Mouse (Mus musculus) thymus, postnatal 25 days (tissue): ENCODE measurements around the gene Zfp423.

ENCODE experiments used
- DNase-seq: peaks from one replicate; pipeline ENCODE4 v3.0.0; 2022

The Zfp423 gene

GRCm38 (mm10) chr8:87835411-87835821 is 124.0 kb downstream of the Zfp423 start:
- DNase-seq = no peak

DNA sequence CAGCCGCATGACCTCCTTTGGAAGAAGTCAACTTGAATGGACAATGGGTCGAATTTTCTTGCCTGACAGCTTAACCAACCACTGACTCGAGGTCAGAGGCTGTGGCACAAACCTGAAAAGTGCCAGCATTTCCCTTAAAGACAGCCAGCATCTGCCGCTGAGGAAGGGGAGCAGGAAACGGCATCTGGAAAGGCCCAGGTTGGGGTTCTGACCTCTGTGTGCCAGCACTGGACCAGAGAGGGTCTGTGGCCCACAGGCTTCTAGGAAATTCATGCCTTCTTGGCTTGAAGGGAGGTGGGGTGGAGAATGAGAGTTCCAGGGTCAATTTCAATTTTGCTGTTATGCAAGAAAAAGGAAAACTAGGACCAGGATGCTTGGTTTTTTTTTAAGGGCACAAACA is 124.7 kb downstream of the Zfp423 start:
- DNase-seq = no peak

DNA sequence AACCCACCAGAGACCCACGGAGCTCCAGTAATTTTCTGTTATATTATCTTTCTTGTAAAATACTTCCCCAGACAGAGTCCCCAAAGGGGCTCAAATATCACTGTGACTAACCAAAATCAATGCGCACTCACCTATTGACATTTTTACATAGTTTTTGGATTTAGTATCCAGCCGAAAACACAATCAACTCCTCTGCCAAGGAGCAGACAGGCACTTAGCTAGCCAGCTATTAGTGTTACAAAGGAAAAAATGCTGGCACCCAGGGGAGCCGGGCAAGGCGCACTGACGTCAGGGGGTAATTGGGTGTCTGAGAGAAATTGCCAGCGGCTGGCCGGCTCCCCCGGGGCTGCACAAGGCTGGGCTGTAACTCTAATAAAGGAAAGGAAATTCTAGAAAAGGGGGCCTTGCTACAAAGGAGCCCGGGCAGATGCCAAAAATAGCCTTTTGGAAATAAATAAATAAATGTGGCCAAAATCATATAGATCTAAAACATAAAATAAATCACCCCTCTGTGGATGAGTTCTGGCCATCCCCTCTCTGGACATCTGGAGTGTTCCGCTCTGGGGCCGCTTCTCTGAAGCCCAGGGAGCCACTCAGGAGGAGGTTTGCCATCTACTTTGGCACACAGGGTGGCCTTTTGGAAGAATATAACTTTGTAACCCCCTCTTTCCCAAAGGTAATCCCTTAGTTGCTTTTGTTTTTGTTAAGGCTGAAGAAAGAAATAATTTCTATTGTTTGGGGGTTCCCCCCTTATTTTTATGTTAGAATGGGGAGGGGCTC is 125.4 kb downstream of the Zfp423 start:
- DNase-seq = no peak

DNA sequence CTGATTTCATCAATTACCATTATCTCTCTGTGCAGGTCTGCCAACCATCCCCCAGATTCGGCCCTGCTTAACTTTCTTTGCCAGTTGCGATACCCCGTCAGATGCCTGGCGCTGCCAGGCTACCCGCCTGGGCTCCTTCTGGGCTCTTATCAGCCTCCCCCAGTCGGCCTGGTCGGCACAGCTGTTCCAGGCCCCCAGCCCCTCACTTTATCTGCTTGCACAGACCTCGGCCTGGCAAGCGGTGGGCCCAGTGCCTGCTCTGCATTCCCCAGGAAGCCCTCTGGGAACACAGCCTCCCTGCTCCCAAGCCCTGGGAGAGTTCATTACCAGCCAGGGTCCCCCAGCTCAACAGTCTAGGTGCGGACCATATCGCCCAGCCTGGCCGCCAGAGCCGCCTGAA is 126.1 kb downstream of the Zfp423 start:
- DNase-seq = no peak

- no peak for DNase-seq
These were observed 126.7 kb downstream of the Zfp423 start for GRCm38 (mm10) chr8:87832381-87833325.

GRCm38 (mm10) chr8:87831567-87831966 is 127.8 kb downstream of the Zfp423 start:
- DNase-seq = no peak

- DNase-seq = no peak
These were observed 128.3 kb downstream of the Zfp423 start for GRCm38 (mm10) chr8:87831116-87831515.

DNA sequence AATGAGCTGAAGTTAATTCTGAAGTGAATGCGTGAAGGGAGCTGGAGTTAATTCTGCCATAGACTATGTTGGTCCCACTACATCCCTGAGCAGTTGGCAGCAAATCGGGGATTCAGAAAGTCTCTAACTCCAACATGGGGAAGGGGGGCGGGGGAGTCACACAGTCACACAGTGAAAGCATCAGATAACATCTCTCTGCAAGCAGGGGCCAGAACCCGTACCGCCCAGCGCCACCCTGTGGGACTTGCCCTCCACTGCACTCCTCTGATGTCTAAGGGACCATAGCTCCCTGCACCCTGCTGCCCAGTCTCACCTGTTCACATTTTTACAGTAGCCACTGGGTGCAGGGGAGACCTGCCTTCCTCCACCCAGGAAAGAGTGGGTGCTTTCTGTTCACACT is 129.2 kb downstream of the Zfp423 start:
- no peak for DNase-seq

DNA sequence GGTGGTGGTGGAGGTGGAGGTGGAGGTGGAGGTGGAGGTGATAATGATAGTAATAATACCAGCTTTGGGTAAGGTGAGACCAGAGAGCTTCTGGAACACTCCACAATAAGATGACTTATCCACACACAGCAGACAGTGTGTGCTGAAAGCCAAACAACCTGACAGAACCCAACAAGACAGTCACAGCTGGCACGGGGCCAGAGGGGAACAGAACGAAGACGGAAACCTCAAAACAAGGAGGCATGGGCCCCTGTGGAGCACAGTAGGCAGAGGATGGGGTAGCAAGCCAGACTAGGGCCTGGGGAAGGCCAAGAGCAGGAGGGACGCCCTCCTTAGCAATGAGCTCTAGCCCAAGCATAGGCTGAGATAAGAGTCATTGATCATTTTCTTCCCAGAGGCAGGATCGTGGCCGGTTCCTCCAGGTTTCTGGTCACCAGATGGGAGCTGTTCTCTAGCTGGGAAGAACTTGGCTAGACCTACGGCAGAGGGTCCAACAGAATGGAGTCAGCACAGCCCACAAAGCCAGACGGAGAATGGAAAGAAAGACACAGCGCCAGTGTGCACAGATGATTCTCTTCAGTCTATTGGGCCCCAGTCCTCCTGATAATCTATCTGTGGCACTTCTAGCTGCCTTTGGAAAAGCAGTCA is 133.3 kb downstream of the Zfp423 start:
- no peak for DNase-seq

DNA sequence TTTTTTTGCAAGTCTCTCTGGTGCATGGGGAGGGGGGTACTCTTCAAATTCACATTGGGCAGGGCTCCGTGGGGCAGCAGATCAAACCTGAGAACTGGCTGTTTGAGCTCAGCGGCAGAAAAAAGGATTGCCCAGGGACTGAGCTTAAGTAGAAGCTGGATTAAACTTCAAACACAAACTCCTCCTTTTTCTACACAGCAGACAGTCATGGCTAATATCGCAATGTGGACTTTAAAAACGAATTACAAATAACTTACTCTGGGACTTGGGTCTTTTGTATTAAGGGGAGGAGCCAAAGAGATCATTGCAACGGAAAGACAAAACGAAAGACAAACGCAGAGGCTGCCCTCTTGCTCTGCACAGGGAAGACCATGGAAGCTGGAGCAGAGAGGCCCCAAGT is 136.2 kb downstream of the Zfp423 start:
- DNase-seq = no peak

DNA sequence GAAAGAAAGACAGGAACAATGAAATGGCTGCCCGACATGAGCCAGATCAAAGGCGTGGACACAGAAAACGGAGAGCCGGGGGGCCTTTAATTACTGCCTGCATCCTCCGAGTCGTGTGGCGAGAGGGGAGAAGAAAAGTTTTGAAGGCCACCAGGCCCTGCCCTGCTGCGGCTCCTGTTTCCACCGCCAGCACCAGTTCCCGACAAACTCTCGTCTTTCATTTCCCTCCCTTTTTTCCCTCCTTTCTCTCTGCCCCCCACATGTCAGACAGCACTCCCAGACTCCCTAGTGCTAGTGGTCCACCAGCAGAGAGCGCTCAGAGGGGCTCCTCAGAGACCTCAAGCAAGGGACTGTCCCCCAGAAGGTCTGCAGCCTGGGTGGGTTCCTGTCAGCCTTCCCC is 136.7 kb downstream of the Zfp423 start:
- DNase-seq = no peak

DNA sequence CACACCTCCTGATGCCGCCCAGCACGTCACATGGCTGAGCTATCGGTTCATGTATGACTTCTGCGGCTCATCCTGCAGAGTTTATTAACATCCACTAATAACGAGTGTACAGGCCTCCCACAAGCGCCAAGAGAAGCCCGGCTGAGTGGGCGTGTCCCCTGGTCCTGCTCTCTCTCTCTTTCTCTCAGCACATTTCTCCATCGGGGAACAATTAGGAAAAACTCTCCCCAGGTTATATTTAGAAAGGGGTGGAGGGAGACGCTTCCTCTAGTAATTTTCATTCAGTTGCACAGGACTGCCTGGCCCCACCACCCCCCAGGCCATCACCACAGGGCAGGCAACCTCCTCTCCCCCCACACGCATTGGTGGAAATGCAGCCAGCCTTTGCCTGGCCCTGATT is 137.2 kb downstream of the Zfp423 start:
- no peak for DNase-seq

DNA sequence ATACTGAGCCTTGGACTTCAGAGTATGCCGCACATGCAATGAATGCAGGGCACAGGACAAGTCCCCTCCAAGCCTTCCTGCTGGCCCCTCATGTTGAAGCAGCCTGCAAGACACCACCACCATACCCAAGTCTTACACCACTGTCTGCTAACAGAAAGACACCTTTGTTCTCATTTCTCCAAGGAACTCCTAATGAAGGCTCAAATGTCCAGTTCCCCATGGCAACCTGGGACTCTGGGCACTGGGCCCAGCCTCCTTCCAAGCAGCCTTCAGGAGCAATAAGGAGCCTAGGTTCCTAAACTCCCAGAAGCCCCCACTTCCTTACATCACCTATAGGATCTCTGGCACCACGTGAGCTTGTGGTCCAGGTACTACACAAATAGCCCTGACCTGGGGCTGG is 137.7 kb downstream of the Zfp423 start:
- no peak for DNase-seq

DNA sequence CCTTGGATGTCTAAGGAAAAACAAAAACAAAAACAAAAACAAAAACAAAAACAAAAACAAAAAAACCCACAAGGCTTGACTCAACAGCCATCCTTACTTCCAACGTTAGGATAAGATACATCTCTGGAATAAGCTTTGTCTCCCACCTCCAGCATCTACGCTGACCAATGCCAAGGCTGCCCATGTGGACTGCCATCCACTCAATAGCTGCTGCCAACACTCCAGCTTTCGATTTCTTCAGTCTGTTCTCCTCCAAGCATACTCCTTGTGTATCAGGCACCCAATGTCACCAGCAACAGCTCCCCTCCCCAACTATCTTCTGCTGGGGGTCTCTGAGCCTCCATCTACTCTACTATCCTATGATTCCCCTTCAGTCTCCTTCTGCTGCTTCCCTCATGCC is 140.1 kb downstream of the Zfp423 start:
- DNase-seq = no peak

- no peak for DNase-seq
These were observed 140.9 kb downstream of the Zfp423 start for GRCm38 (mm10) chr8:87818506-87818905.

- DNase-seq = no peak
These were observed 143.3 kb downstream of the Zfp423 start for GRCm38 (mm10) chr8:87816141-87816540.

- DNase-seq = no peak
These were observed 146.7 kb downstream of the Zfp423 start for GRCm38 (mm10) chr8:87812661-87813060.

GRCm38 (mm10) chr8:87812069-87812449 is 147.3 kb downstream of the Zfp423 start:
- DNase-seq = no peak

DNA sequence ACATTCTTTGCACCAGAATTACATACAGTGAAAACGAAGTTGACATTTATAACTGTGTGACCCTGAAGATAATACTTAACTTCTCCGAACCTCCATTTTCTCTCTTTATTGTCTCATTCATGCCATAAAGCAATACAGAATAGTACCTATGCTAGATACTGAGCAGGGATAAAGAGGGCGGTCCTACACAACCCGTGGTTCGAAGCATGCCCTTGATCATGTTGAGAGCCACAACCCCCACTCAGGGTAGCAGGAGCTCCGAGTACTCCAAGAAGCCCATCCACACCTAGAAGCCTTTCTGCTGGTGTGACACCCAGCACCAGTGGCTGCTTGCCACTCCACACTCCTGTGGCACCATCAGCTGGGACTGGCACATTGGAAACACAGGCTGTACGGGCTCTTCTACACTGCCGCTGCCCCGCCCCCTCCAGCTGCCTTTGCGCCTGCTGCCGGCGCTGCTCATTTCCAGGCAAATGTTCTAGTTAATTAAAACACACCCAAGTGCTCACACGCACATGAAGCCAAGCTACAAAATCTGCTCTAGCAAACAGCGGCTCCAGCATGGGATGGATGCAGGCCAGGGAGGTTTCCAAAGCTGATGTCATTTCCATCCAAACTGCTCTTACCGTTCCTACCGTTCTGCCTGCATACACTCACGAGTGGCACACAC is 147.9 kb downstream of the Zfp423 start:
- DNase-seq = no peak

GRCm38 (mm10) chr8:87810771-87811170 is 148.6 kb downstream of the Zfp423 start:
- DNase-seq = no peak

DNA sequence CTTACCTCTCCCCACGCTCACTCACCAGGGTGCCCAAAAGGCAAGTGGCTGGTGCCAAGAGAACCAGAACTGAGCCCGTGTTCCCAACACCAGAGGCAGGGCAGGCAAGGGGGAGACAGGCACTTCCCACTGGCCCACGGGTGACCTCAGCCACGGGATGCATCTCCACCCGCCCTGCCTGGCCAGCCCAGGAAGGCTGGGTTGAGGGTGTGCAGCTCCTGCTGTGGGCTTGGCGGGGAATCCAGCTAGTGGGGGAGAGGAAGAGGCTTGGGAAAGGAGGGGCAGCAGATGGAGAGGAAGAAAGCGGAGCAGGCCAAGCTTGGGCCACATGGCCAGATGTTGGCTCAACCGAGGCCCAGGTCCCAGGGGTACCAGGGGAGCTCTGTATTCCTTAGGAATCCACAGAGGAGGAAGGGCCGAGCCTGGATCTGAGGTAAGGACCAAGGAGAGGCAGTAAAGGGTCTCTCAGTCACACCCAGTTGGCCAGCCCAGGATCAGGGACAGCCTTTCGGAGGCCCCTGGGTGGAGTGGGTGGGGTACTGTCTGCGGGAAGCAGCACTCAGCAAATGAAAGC is 155.0 kb downstream of the Zfp423 start:
- DNase-seq = no peak

DNA sequence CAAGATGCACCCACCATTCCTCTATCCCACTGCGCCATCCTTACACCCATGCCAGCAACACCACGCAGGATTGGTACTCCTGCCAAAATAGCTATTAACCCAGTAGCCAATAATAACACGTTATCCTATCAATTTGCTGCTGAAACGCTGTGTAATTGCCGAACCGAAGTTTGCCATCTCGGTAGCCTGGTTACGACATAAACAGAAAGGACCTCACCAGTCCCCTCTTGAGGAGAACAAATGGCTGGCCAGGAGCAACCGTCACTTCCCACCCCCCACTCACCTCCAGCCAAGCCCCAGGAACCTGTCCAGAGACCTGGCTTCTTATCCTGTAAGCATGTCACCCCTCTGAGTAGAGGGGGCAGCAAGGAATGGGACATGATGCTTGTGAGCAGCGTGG is 156.0 kb downstream of the Zfp423 start:
- DNase-seq = no peak

DNA sequence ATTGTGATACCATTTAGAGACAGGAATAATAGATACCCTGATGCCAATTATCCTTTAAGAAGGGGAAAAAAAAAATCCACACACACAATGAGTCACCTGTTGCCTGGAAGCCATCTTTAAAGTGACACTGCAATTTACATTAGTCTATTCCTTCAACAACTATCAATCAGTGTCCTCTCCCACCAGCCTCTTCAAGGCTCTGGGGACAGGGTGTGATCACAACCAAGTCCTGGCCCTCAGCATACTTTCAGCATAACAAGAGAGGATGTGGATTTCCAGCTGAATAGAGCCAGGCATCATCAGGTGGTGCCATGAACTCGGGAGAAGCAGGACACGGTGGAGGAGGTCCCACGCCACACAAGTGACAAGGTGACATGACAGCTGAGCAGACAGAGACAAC is 156.8 kb downstream of the Zfp423 start:
- DNase-seq = no peak
